Mouse (Mus musculus) megakaryocyte, embryonic 14.5 days (primary cell): ENCODE results near the gene Ceacam9. TPM values are rescaled to one million over a fixed set of nuclear protein-coding genes. Genes with fewer than 3 reads are reported as not detected.

ENCODE experiments used
- H3K27me3 ChIP-seq: replicated peaks from 2 replicates; pipeline ENCODE3; 2012; ENCODE audit warnings: inconsistent platforms
- H3K36me3 ChIP-seq: replicated peaks from 2 replicates; pipeline ENCODE3; 2012; ENCODE audit warnings: low read length, inconsistent platforms, mixed read lengths
- H3K4me1 ChIP-seq: 2 replicates; pipeline ENCODE4 v1.6.1; 2012; ENCODE audit warnings: inconsistent platforms
- H3K4me3 ChIP-seq: replicated peaks from 2 replicates; pipeline ENCODE3; 2012; ENCODE audit warnings: moderate library complexity, mild to moderate bottlenecking, inconsistent platforms
- H3K9me3 ChIP-seq: 2 replicates; pipeline ENCODE4 v1.6.1; 2012; ENCODE audit warnings: inconsistent platforms
- FLI1 ChIP-seq: IDR thresholded peaks from 2 replicates; pipeline ENCODE4 v1.6.1; 2012; ENCODE audit warnings: low read length, inconsistent platforms, mixed read lengths
- GATA1 ChIP-seq: IDR thresholded peaks from 3 replicates; pipeline ENCODE4 v1.6.1; 2012; ENCODE audit warnings: mixed read lengths, low read length, inconsistent platforms, borderline replicate concordance
- polyA plus RNA-seq: library from polyadenylated mRNA; stranded (reverse); fragments of >175 nt; gene quantifications from 2 replicates; pipeline ENCODE4 v1.2.3, GENCODE M21; 2012; ENCODE audit warnings: low replicate concordance; ENCODE audit not compliant: insufficient read depth

The Ceacam9 gene
- polyA plus RNA-seq, 1 experiment = not detected

DNA sequence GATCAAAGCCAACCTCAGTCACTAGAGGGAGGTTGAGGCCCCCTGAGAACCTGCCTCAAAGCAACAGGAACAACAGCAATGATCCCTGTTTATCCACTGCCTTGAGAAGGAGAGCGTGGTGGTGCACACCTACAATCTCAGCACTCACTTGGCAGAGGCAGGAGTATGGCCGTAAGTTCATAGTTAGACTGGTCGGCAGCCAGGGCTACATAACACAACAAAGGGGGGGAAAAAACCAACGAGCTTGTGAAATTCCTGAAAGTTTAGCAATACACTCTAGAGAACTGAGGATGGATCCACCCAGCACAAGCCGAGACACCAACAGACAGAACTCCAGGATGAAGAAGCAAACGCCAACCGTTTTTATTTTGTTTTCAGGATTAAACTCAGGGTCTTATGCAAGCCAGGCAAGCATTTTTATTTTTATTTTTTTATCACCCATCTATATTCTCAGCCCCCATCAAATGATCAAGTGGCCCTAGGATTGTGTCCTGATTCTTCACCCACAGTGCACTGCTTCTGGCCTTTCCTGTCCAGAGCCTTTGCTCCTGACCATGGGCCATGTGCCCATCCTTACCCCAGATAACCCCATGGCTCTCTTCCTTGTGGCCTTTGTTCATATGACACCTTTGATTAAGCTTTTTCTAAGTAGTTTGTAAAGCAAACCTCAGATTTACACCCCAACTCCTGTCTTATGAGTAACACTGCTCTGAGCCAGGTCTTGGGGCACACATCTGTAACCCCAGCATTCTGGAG lies 41.9 kb downstream of the Ceacam9 start:
- H3K4me1 ChIP-seq = peaks cover 19% of the 10 kb centered on the region
- H3K9me3 ChIP-seq = peaks cover 7% of the 10 kb centered on the region
- H3K27me3 ChIP-seq = peaks cover 27% of the 10 kb centered on the region
- TF ChIP-seq GATA1 = no peak
- TF ChIP-seq FLI1 = no peak
- no peaks in the 10 kb centered on the region for H3K36me3 ChIP-seq
- no peak overlapping the region for H3K4me3 ChIP-seq

DNA sequence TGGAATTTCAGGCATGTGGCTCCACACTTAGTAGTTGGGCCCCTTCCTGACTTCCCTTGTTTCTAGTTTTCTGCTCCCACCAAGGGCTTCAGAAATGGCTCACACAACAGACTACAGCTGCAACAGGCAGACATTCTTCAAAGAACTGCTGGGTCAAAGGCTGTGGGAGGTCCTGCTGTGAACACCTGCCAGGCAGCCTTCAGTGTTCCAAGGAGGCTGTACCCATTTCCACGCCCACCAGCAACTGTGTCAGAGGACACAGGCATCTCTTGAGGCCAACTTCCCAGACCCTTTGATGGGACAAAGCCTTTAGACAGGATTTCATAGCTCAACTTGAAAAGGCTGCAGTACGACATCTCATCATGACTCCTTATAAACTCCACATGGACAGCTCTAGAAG lies 44.7 kb downstream of the Ceacam9 start:
- peaks cover 20% of the 10 kb centered on the region for H3K27me3 ChIP-seq
- TF ChIP-seq GATA1 (no peak), FLI1 (no peak)
- H3K4me3 ChIP-seq = no peak overlapping the region
- no peaks in the 10 kb centered on the region for H3K36me3 ChIP-seq
- H3K4me1 ChIP-seq = peaks cover 9% of the 10 kb centered on the region
- peaks cover 20% of the 10 kb centered on the region for H3K9me3 ChIP-seq

Other genes with a start within 250 kb of the Ceacam9 start
- not detected in 2 replicates for gene Npas1, start 244.2 kb upstream of the Ceacam9 start, polyA plus RNA-seq
- gene Arhgap35, start 106.9 kb upstream of the Ceacam9 start, polyA plus RNA-seq = 2.7 TPM in 2 replicates
- 0.10 TPM in 1 of 2 replicates, not detected in the other for gene Ceacam15, start 46.2 kb upstream of the Ceacam9 start, polyA plus RNA-seq
- gene Ap2s1, start 16.5 kb downstream of the Ceacam9 start, polyA plus RNA-seq = 1,190 and 1,969 TPM in 2 replicates
- 35.2 and 52.2 TPM in 2 replicates for gene Slc1a5, start 59.4 kb downstream of the Ceacam9 start, polyA plus RNA-seq
- 83.0 and 118 TPM in 2 replicates for gene Strn4, start 94.0 kb downstream of the Ceacam9 start, polyA plus RNA-seq
- 14.8 and 21.1 TPM in 2 replicates for gene Fkrp, start 94.8 kb downstream of the Ceacam9 start, polyA plus RNA-seq
- 54.4 and 70.1 TPM in 2 replicates for gene Prkd2, start 121.0 kb downstream of the Ceacam9 start, polyA plus RNA-seq
- 3.3 and 10.9 TPM in 2 replicates for gene Dact3, start 153.4 kb downstream of the Ceacam9 start, polyA plus RNA-seq
- not detected in 2 replicates for gene Gng8, start 169.9 kb downstream of the Ceacam9 start, polyA plus RNA-seq
- gene Ptgir, start 184.6 kb downstream of the Ceacam9 start, polyA plus RNA-seq = 56.9 and 66.7 TPM in 2 replicates
- 823 and 866 TPM in 2 replicates for gene Calm3, start 202.2 kb downstream of the Ceacam9 start, polyA plus RNA-seq
- not detected in 2 replicates for gene Pnmal2, start 222.8 kb downstream of the Ceacam9 start, polyA plus RNA-seq
- gene Pnmal1, start 237.8 kb downstream of the Ceacam9 start, polyA plus RNA-seq = not detected in 2 replicates